Mouse (Mus musculus): ENCODE data around the gene Fgfr2. TPM values are rescaled to one million over a fixed set of nuclear protein-coding genes. Genes with fewer than 3 reads are reported as not detected.

Fgfr2 gene
- polyA plus RNA-seq, 1 experiment: 0.17 TPM

DNA sequence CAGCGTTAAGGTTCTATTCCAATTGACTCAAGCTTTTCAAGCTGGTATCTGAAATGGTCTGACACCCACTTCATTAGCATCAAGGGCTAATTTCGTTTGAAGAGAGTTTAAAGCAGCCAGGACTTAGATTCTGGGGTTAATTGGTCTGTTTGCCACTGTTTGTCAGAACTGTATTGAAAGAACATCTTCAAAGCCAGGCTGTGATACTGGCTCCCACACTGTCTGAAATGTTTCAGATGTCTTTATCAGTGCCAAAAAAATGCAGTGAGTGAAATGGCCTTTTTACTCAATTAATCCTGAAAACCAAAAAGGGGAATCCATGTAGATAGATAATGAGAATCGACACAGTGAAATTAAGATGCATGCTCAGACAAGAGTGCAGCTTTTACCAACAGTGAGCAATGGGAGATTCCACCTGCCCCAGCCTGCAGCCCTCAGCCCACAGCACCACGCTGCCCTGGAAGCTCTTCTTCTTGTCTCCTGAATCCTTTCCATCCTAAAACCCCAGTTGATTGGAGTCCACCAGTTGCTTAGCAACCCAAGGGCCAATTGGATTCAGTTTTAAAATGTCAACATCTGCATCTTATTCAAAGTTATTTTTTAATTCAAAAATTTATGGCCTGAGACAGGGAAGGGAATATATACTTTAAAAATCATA, 3005.6 kb downstream of the Fgfr2 start:
- Histone ChIP-seq H3K27me3 (ENCODE audit: control insufficient read depth, insufficient read depth, insufficient read length) (no peaks in the 10 kb centered on the region), H3K79me2 (ENCODE audit: control insufficient read depth, insufficient read depth) (no peaks in the 10 kb centered on the region), H3K4me2 (ENCODE audit: low read depth) (no peak overlapping the region), H3ac (ENCODE audit: control insufficient read depth, insufficient read length) (no peak overlapping the region), H3K4me3 (no peak overlapping the region), H3K36me3 (ENCODE audit: control insufficient read depth, insufficient read depth) (no peaks in the 10 kb centered on the region)
- TF ChIP-seq POLR2A (IDR thresholded peaks at IDR 0.05; ENCODE audit: insufficient read length, low read depth): no peak
- no peak for TF ChIP-seq REST (IDR thresholded peaks at IDR 0.05; ENCODE audit: insufficient read depth, insufficient read length)
- TF ChIP-seq MYOD1 (IDR thresholded peaks at IDR 0.05; ENCODE audit: control insufficient read depth in 1 of 3, insufficient read length in 2 of 3, low read depth in 2 of 3): no peak
- TF ChIP-seq POLR2AphosphoS2 (IDR thresholded peaks at IDR 0.05; ENCODE audit: insufficient read length, low read depth): no peak
- TF ChIP-seq MYOG (IDR thresholded peaks at IDR 0.05; ENCODE audit: control insufficient read depth in 1 of 3, insufficient read depth in 1 of 3, insufficient read length in 2 of 3, low read depth in 2 of 3): no peak
- no peak for TF ChIP-seq USF1 (IDR thresholded peaks at IDR 0.05; ENCODE audit: low read depth)
- no peak for TF ChIP-seq TCF12 (IDR thresholded peaks at IDR 0.05; ENCODE audit: insufficient read depth, poor library complexity, severe bottlenecking)
- TF ChIP-seq E2F4 (IDR thresholded peaks at IDR 0.05; ENCODE audit: insufficient read depth): no peak
- no peak for TF ChIP-seq SRF (IDR thresholded peaks at IDR 0.05; ENCODE audit: control insufficient read depth, insufficient read length, low read depth)

DNA sequence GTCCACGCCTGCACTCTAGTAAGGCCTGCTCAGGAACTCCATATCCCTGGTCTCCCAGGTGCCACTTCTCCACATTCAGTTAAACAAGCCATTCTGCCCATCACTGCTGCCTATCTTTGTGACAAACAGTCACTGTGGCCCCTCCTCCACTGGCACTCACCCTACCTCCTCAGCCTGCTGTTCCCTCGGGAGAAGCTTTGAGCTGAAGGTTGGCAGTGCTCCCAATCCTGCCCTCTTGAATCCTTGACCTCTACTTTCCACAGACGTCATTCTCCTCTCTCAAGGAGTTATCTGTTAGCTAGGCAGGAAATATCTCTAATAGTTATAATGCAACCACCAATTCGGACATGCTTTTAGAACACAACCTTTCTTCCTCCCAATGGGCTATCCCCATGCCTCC, 3008.7 kb downstream of the Fgfr2 start:
- Histone ChIP-seq H3K79me2 (ENCODE audit: control insufficient read depth, insufficient read depth) (no peaks in the 10 kb centered on the region), H3K4me2 (ENCODE audit: low read depth) (no peak overlapping the region), H3K4me3 (no peak overlapping the region), H3K36me3 (ENCODE audit: control insufficient read depth, insufficient read depth) (no peaks in the 10 kb centered on the region), H3ac (ENCODE audit: control insufficient read depth, insufficient read length) (no peak overlapping the region), H3K27me3 (ENCODE audit: control insufficient read depth, insufficient read depth, insufficient read length) (no peaks in the 10 kb centered on the region)
- TF ChIP-seq E2F4 (IDR thresholded peaks at IDR 0.05; ENCODE audit: insufficient read depth) (no peak), TCF3 (IDR thresholded peaks at IDR 0.05; ENCODE audit: insufficient read length, low read depth) (no peak), MYOG (IDR thresholded peaks at IDR 0.05; ENCODE audit: control insufficient read depth in 1 of 3, insufficient read depth in 1 of 3, insufficient read length in 2 of 3, low read depth in 2 of 3) (no peak)

Other genes with a start within 250 kb of the Fgfr2 start
- gene Zranb1, start 192.2 kb downstream of the Fgfr2 start, polyA plus RNA-seq (2012; fragmentation: generic; extraction: Trizol): 14.6 TPM
- gene Ctbp2, start 1.0 kb upstream of the Fgfr2 start, polyA plus RNA-seq (2012; fragmentation: generic; extraction: Trizol): 22.4 TPM